Mouse (Mus musculus) cerebellum, postnatal 14 days (tissue): ENCODE measurements at regions not wholly inside any gene's neighbourhood (a gene's known extent, or its start where the extent isn't known, plus 50 kb on each side); places are given as distances from the start of the nearest gene placed in this dataset.
A peak's percentile ranks its signal among the peaks of the same experiment; 100 is the strongest.

Experiments
- DNase-seq, 2 experiments: peaks; one replicate each; pipeline ENCODE4 v3.0.0; 2021; ENCODE audit warnings: mixed read lengths in 2 of 2

DNA sequence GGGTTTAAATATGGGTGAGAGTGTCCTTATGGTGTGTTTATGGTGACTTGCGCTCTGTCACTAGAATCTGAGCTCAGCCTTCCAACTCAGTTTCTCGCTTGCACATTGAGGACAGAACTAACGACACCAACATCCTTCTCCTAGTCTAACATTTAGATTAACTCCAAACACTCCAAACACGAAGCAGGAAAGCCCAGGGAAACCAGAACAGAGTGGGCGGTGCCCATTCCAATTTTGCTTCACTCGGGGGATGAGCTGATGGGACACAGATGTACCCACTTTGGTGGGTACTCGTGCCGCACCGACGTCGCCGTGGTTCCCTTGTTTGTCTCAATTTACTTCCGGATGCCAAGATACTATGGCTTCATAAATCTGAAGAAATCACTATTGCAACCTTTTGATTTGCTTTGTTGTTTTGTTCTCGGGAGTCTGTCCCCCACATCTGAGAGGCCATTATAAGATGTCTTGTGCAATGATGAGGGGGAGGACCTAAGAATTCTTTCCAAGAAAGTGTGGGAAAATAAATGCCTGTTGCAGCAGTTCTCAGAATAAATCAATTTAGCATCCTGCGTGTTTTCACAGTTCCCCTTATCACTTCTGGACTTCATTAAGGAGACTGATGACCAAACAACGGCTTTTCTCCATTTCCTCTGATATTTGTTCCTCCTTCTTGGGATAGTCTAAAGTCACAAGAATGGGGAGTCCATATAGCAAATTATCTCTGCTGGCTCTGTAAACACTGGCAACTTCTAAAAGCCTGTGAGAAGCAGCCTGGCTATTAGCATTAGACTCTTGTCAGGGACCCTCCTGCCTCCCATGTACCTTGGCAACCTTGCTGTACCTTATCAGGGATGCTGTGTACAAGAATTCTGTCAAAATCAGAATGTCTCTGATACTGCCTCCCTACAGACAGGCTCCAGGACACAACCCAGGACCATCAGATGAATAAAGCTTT is 96.2 kb upstream of the Klf9 start:
- DNase-seq, result no peak

DNA sequence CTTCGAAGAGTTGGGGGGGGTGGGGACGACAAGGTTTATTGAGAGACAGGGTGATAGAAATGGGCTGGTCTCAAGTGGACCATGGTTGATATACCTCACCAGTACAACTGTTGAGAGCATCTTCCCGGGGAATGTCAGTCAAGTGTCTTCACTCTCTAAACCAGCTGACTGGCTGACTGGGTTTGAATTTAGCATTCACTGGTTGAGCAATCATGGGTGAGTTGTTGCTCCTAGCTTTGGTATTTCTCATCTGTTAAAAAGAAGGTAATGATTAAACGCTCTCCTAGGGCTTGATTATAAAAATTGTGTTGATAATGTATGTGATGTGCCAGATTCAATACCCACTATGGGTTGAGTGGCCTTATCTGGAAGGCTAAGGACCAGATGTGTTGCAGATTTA is 89.6 kb upstream of the Klf9 start:
- DNase-seq, result no peak

DNA sequence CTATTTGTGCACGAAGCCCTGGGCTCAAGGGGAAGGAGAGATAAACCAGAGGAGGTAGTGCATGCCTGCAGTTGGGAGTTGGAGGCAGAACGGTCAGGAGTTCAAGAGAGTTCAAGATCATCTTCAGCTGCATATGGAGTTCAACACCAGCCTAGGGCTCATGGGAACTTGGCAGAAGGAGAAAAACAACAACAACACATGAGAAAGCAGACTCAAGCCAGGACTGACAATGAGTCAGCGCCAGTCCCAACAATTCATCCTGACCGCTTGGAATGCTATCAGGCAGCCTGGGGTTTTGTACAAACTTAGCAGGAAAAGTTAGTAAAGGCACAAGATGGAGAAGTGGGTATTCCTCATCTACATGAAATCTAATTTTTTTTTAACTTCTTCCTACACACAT is 86.6 kb upstream of the Klf9 start:
- no peak for DNase-seq

DNA sequence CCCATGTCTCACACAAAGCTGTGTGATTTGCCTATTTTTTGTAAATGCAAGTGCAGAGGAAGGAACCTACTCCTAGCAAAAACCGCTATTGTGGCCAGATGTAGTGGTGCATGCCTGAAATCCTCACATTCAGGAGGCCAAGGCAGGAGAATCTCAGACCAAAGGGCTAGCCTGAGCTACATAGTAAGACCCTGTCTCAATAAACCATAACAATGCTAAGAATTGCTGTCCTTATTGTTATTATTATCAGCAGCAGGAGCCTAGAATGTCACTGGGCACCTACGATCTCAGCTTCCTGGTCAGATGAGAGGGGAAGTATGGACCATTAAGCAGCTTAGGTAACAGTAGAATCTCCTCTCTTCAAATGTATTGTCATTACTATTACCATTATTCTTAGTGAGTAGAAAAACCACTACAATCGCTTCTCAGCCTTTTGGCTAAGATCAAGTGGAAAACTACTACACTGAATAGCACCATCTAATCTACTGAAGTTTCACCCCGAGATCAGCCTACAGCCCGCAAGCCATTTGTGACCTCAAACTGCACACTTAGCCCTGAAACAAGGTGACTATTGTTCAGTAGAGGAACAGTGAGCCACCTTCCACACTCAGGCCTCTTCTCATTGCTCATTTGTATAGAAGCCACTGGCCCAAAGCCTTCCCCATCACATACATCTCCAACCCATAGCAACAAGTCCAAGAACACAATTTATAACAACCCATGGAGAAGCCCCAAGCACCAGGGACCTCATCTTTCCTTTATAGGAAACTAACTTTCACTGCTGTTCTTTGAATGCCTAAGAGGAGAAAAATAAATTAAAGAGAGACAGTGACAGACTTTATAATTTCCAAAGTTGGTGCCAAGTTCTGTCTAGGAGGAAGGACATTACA is 84.9 kb upstream of the Klf9 start:
- DNase-seq, result no peak

DNA sequence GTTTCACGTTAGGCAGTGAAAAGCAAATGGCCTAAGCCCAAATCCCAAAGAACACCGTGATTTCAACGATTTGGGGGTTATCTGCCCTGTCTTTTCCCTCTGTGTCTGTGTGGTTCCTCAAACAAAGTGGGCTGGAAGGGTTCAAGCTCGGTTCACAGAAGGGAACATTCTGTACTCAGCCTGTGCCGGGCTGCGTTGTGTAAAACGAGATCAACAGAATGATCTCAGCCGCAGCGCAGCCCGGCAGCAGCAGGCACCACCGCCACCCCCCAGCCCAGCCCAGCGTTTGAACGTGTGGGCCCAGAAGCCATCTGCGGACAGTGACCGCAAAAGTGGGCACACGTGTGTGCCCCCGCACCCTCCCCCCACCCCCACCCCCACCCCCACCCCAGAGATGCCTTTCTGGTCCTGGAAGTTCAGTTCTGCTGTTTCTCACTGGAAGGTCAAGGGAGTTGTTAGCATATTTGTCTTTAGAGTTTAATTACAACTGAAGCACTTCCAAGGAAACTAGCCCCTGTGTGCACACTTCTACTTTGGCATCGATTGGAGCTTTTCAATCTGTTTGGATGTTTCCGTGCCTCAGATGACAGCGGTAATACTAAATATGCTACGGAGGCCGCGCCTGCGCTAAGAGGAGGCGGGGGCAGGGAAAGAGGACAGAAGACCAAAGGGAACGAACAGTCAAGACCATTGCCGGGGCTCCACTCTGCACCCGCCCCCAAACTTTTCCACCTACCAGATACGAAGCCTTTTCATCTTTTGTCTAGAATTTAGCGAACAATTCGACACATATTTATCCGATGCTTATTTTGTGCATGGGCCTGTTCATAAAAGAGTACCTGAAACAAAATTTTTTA is 83.9 kb upstream of the Klf9 start:
- DNase-seq, result peak; percentile 78 to 85

DNA sequence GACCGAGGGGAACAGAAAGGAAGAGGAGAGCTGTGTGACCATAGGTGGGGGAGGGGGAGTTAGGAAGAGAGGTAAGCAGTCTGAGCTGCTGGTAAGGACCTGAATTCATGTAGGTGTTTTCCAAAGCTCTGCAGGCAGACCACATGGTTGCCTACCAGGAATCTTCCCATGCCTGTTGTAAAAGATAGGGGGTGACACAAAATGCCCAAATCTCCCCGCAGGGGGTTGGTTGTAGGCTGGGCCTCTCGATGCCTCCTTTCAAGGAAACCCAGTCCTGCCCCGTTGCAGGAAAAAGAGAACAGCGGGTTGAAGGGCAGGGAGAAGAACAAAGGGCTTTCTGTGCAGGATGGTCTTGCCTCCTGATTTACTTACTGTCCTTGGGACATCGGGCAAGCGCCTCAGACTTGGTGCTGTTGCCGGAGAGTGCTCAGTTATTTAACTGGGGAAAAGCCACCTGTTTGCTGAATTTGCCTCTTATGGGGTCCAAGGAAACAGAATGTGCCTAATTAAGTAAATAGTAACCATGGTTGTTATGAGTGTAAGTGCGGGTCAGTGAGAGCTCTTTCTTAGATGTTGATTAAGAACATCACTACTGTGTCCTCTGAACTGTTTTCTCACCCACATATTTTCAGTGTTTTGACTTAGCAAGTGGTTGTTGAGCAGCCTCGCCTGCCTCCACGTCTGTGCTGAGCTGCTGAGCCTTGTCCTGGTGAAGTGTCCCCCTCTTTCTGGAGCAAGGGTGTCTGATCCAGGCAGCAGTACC is 83.1 kb upstream of the Klf9 start:
- peak; percentile 59 to 60 for DNase-seq

DNA sequence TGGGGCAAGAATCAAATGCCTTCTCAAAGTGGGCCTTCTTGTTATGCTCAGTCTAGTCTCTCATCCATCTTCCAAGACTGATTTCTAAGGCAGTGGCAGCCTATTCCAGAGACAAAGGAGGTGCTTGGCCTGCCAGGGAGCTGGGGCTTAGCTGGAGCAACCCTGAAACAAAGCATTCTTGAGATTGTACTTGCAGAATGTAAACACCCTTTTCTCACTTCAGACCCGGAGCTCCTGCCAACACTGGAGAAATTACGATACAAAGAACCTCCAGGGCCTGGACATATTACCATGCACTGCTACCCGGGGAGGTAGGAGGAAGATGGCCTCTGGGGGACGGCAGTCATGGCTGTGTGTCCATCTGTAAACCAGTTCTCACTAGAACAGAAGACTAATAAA is 82.5 kb upstream of the Klf9 start:
- DNase-seq, result peak; percentile 10 to 23

DNA sequence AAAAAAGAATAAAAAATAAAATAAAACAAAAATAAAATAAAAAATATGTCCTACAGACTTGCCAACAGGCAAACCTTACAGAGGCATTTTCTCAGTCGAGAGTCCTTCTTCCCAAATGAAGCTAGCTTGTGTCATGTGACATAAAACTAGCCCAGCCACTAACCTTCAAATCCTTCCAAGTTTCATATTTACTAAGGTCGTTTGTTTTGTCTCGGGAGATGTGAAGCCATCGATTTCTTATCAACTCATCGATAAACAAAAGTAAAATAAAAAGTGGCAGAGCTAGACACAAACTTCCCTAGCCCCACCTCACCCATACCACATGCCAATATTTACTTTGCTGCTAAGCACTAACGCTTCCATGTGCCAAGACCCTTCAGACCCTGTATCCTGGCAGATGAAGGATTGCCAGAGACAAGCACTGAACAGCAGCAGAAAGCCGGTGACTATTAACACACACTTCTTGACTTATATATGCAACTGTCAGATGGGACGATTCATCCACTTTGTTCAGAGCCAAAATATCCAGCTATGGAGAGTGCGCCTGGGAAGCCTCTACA is 79.9 kb upstream of the Klf9 start:
- DNase-seq, result no peak

DNA sequence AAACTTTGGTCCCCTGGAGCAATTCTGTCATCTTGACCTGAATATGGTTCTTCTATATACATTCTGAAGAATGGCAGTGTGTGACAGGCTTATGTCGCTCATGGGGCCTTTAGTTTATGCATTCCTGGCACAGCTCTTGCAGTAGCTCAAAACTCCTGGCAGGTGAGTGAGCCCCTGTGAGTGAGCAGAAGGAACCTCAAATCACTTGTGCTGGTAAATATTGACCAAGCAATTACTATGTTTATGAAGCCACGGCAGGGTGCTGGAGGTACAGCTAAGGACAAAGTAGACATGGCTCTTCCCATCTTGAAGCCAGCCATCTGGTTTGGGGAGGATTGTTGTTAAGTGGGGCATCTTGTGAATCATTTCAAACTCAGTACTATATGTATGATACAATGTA is 79.1 kb upstream of the Klf9 start:
- no peak for DNase-seq

DNA sequence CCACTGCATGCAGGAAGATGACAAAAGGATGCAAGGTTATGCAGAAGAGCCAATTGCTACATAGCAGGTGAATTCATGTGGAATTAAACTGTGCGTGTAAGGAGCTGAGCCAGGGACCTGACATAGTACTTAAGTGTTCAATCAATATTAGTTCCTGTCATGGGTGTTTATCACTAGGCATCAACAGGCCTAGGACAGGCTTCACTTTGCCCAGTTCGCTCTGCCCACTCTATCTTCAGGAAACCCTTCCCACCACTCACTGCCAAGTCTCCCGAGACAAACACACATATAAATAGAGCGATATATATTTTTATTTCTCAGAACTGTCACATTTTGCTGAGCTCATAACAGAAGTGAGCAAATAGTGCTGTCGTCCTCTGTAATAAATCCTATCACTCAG is 78.2 kb upstream of the Klf9 start:
- DNase-seq, result no peak

DNA sequence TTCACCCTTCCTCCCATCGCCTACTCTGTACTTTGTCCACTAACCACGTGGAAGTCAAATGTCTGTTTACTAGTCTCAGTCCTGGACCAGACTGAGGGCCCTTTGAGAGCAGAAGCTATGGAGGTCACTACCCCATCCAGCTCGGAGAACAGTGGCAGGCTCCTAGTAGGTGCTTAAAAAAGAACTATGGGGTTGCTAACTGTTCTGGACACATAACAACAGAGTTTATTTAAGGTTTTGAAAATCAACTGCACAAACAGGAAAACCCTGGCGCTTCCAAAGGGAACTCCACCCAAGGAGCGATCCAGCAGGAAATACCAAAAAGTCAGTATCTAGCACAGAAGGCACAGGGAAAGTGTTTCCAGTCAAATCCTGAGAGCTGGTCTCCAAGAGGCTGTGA is 75.5 kb upstream of the Klf9 start:
- no peak for DNase-seq

DNA sequence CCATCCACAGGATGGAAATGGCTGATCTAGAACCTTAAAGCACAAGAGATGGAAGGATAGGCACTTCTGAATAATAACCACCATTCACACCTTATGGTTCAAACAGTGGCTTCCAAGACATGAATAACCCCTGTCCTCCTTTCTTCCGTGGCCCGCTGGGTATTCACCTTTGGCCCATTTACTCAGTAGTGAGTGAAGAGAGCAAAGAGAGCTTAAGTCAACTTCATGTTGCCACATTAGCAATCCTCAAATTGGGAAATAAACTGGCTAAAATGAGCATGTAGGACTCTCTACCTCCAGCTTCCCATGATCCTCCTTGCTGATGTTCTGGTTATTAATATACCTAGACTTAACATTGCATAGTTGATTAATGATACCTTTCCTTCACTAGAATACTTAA is 74.3 kb upstream of the Klf9 start:
- no peak for DNase-seq

DNA sequence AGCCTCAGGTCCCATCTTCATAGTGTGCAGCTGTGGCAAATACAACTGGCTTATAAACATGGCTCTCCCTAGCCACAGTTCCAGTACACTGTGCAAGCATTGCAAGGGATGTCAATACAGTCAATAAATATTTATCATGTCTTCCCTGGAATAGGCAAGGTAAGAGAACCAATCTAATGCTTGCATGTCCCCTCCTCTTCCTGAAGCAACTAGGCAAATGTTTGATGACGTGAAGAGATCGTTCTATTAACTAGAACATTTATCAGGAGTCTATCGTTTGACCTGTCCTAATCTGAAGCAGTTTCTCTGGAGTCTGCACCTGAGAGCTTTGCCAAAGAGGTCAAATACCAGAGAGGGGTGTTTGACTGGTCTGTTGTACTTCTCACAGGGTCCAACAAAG is 72.4 kb upstream of the Klf9 start:
- DNase-seq, result no peak

DNA sequence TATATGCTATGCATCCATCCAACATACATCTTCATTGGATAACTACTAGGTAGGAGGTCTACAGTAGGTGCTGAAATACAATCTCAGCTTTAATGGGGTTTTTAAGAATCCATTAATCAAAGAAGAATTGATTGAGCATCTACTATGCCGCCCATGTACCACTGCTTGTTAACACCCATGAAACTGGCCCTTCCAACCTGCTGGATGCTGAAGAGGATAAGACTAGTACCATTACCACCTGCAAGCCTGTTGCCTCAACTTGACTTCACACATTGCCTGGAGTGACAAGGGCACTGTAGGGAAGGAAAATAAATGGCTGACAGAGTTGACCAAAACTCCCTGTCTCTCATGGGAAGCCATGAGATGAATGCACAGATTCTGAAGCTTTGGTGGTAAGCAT is 71.4 kb upstream of the Klf9 start:
- DNase-seq, result no peak

DNA sequence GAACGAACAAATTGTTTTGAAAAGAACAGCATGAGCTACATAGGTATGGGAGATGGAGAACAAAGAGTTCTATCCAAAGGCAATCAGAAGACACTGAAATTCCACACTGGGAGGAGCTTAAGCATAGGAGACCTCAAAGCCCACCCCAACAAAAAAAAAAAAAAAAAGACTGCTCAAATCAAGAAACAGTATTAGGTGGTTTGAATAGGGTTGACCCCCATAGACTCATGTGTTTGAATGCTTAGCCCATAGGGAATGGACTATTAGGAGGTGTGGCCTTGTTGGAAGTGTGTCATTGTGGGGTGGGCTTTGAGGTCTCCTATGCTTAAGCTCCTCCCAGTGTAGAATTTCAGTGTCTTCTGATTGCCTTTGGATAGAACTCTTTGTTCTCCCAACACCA is 70.0 kb upstream of the Klf9 start:
- DNase-seq, result no peak

DNA sequence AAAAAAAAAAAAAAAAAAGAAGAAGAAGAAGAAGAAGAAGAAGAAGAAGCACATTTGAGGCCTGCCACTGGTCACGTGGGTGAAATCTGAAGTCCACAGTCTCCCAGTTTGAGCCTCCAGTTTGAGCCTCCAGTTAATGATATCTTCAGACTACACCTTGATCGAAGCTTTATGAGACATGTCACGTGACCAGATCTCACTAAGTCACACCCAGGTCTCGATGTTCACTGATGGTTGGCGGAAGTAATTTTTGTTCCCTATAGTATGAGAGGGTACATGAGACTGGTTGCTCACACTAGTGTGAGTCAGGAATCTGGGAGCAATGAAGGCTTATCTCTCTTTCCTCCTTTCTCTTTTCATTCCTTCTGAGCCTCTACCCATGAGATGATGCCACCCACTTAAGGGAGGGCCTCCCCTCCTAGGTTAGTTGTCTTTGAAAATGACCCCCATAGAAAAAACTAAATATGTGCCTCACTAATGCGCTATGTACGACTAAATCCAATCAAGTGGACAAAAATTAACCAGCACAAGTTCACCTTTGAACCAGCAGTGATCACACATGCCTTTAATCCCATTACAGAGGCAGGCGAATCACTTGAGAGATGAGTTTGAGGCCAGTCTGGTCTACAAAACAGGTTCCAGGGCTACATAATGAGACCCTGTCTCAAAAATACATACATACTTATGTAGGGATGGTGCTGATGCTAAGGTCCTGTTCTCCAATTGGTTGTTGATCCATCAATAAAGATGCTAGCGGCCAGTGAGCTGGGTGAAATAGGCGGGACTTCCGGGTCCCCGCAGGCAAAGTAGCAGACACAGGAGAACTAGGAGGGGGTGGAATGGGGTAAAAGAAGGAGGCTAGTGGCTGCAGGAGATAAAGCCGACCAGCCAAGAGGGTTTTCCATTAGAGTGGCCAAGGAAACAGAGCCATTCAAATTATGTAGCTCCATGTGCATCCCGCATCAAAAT is 66.1 kb upstream of the Klf9 start:
- DNase-seq, result no peak

DNA sequence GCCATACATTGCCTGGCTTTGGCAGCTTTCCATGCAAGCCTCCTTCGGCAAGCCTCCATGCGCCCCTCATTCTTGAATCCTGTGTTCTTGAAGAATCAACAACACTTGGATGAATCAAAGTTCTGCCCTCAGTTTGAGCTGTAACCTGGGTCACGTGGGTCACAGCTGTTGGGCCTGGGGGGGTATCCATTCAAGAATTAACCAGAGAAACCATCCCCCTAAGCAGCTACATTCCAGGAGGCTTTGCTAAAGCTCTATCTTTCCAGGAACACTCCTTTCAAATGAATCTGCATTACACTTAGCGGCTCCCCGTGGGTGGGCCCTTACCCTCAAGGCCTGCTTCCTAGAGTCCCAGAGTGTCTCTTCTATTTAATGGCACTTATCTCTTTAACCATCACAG is 65.2 kb upstream of the Klf9 start:
- DNase-seq, result no peak

DNA sequence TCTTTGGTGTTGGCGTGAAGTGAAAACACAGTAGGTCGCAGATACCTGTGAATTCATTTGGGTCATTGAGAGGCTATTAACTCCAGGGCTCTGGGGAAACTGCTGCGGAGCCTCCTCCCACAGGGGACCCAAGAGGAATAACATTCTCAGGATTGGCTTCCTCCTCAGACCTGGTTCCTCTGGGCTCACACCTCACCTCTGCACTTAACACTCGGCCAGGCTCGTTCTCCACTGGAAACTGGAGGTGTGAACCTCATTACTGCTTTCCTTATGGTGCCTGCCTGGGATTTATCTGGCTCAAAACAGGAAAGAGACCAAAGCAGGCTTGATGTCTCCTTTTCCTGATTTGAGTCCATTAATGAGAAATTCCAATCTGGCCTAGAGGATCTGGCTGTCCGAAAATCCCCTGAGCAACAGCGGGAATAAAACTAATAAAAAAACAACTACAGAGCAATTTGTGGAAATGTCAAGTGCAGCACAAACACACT is 55.8 kb upstream of the Klf9 start:
- DNase-seq, result no peak

DNA sequence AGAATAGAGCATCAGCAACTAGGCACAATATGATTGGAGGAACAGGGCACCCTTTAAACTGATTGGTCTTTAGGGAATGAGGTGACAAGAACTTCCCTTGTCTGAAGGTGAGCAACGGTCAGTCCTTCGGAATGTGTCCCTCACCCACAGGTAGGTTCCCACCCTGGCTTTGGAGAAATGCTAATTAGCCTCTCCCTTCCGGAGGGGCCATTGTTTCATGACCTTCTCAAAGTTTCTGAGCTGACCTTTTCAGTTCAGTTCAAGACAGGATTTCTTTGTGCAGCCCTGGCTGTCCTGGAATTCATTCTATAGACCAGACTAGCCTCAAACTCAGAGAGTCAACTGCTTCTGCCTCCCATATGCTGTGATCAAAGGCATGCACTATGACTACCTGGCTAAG is 53.5 kb upstream of the Klf9 start:
- DNase-seq, result no peak

DNA sequence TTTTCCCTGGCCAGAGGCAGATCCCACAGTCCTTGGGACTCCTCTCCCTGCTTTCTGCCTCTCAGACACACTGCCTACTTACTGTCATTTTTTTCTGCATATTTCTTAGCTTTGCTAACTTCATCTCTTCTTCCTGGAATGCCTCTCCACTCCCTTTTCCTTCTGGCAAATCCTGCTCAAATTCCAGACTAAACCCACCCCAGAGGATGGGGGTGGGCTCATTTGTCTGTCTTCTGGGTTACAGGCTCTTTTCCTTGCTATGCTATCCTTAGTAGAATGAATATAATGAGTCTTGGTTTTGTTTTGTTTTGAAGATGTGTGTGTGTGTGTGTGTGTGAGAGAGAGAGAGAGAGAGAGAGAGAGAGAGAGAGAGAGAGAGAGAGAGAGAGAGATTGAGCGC is 51.9 kb upstream of the Klf9 start:
- no peak for DNase-seq
